Mouse (Mus musculus): ENCODE measurements at regions not wholly inside any gene's neighbourhood (a gene's known extent, or its start where the extent isn't known, plus 50 kb on each side); places are given as distances from the start of the nearest gene placed in this dataset.
"Not testable (repeated sequence)": the region's sequence is repeated elsewhere in the genome, so short reads cannot be mapped to it uniquely, and the experiment has no call there.

DNA sequence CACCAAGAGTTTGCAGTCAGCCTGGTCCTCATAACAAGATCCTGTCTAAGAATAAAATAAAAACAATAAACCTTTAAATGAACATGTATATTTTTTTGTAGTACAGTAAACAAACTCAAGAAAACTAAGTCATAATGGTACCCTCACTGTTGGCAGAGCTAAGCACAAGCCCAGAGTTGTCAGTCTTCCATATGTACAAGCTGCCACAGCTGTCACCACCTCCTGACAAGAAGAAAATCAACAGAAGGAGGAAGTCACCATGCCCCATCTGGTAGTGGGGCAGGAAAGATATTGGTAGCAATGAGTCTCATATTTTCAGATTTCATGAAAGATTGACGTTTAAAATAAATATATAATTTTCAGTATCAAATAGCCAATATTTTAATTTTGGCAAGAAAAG, 916.1 kb upstream of the Gm8797 start:
- Histone ChIP-seq H3K9ac (replicated peaks) (no peak overlapping the region), H3K27ac (replicated peaks) (no peak overlapping the region), H3K9me3 (no peaks in the 10 kb centered on the region), H3K4me3 (no peak overlapping the region), H3K36me3 (no peaks in the 10 kb centered on the region), H3K4me1 (no peaks in the 10 kb centered on the region), H3K4me2 (replicated peaks) (no peak overlapping the region), H3K27me3 (no peaks in the 10 kb centered on the region)
- peak; percentile 84 for ATAC-seq (replicated peaks)
- 61% methylated on average over 1 of the region's 1 CpGs for WGBS

GRCm38 (mm10) chr3:4835645-4836044, 915.0 kb upstream of the Gm8797 start:
- no peaks in the 10 kb centered on the region for H3K27me3 ChIP-seq
- ATAC-seq (replicated peaks), result no peak
- no peak overlapping the region for H3K4me2 ChIP-seq (replicated peaks)
- H3K4me1 ChIP-seq, result no peaks in the 10 kb centered on the region
- WGBS, result 97% methylated on average over 1 of the region's 1 CpGs
- no peaks in the 10 kb centered on the region for H3K9me3 ChIP-seq
- H3K4me3 ChIP-seq, result no peak overlapping the region
- H3K36me3 ChIP-seq, result no peaks in the 10 kb centered on the region
- no peak overlapping the region for H3K9ac ChIP-seq (replicated peaks)
- no peak overlapping the region for H3K27ac ChIP-seq (replicated peaks)

GRCm38 (mm10) chr3:4836888-4837287, 913.7 kb upstream of the Gm8797 start:
- Histone ChIP-seq H3K4me3 (no peak overlapping the region), H3K27ac (replicated peaks) (no peak overlapping the region), H3K27me3 (no peaks in the 10 kb centered on the region), H3K4me2 (replicated peaks) (no peak overlapping the region), H3K4me1 (no peaks in the 10 kb centered on the region), H3K36me3 (no peaks in the 10 kb centered on the region), H3K9me3 (no peaks in the 10 kb centered on the region), H3K9ac (replicated peaks) (no peak overlapping the region)
- WGBS, result 48% methylated on average over 1 of the region's 1 CpGs
- ATAC-seq (replicated peaks), result no peak

DNA sequence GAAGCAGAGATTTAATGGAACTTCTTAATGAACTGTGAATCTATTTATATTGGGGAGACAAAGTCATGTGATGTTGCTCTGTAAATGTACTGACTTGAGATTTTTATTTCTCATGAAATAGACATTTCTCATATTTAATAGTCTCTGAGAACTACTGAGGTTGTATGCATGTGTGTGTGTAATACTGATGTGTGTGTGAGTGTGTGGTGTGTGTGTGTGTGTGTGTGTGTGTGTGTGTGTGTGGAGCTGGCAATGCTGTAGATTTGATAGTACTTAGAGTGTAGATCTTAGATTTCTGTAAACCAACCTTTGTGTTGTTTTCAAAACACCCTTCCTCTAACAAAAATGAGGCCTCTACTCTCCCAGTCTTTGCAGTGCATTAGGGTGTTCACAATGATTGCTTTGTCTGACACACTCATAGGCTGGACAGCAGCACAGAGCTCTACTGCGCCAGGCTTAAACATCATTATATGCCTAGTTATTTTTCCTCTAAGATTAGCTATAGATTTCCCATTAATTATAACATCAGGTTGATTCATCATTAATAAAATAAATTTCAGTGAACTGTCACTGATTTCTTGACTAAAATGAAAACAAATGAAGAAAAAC, 895.5 kb upstream of the Gm8797 start:
- Histone ChIP-seq H3K9ac (replicated peaks) (no peak overlapping the region), H3K36me3 (no peaks in the 10 kb centered on the region), H3K9me3 (no peaks in the 10 kb centered on the region), H3K27me3 (no peaks in the 10 kb centered on the region), H3K4me1 (no peaks in the 10 kb centered on the region), H3K4me2 (replicated peaks) (no peak overlapping the region), H3K4me3 (no peak overlapping the region), H3K27ac (replicated peaks) (no peak overlapping the region)
- 30% methylated on average over 1 of the region's 1 CpGs for WGBS
- ATAC-seq (replicated peaks), result peak; percentile 67; the same call in 1 of the 2 replicates

DNA sequence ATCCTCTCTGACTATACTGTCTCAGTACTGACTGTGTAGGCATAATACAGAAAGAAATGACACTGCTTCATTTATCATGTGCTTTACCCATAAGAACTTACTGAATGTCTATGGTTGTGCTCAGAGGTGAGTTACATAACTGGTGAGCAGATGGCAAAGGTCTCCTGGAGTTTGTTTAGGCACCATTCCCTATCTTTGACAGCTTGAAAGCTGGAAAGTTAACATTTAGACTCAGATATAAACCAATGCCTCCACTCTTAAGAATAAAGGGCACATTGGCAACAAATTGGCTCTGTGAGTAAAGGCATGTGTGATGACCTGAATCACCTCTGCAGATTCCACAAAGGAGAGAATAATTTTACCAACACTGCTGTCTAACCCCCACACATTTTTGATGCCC, 894.0 kb upstream of the Gm8797 start:
- Histone ChIP-seq H3K27me3 (no peaks in the 10 kb centered on the region), H3K27ac (replicated peaks) (no peak overlapping the region), H3K9ac (replicated peaks) (no peak overlapping the region), H3K4me2 (replicated peaks) (no peak overlapping the region), H3K4me1 (no peaks in the 10 kb centered on the region), H3K9me3 (no peaks in the 10 kb centered on the region), H3K4me3 (no peak overlapping the region), H3K36me3 (no peaks in the 10 kb centered on the region)
- ATAC-seq (replicated peaks), result no peak

GRCm38 (mm10) chr3:4866226-4866625, 884.4 kb upstream of the Gm8797 start:
- 87% methylated on average over 1 of the region's 1 CpGs for WGBS
- Histone ChIP-seq H3K36me3 (no peaks in the 10 kb centered on the region), H3K27ac (replicated peaks) (no peak overlapping the region), H3K4me3 (no peak overlapping the region), H3K9ac (replicated peaks) (no peak overlapping the region), H3K4me1 (no peaks in the 10 kb centered on the region), H3K4me2 (replicated peaks) (no peak overlapping the region), H3K27me3 (no peaks in the 10 kb centered on the region), H3K9me3 (no peaks in the 10 kb centered on the region)
- ATAC-seq (replicated peaks), result no peak

DNA sequence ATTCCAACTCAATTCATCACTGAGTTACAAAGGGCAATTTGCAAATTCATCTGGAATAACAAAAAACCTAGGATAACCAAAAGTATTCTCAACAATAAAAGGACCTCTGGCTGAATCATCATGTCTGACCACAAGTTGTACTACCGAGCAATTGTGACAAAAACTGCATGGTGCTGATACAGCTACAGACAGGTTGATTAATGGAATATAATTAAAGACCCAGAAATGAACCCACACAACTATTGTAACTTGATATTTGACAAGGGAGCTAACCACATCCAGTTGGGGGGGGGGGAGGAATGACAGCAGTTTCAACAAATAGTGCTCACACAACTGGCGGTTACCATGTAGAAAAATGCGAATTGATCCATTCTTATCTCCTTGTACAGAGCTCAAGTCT, 864.7 kb upstream of the Gm8797 start:
- H3K27ac ChIP-seq (replicated peaks), result no peak overlapping the region
- no peak overlapping the region for H3K9ac ChIP-seq (replicated peaks)
- 95% methylated on average over 3 of the region's 3 CpGs for WGBS
- H3K9me3 ChIP-seq, result no peaks in the 10 kb centered on the region
- no peaks in the 10 kb centered on the region for H3K36me3 ChIP-seq
- no peaks in the 10 kb centered on the region for H3K4me1 ChIP-seq
- no peak for ATAC-seq (replicated peaks)
- H3K4me2 ChIP-seq (replicated peaks), result no peak overlapping the region
- no peak overlapping the region for H3K4me3 ChIP-seq
- H3K27me3 ChIP-seq, result no peaks in the 10 kb centered on the region

DNA sequence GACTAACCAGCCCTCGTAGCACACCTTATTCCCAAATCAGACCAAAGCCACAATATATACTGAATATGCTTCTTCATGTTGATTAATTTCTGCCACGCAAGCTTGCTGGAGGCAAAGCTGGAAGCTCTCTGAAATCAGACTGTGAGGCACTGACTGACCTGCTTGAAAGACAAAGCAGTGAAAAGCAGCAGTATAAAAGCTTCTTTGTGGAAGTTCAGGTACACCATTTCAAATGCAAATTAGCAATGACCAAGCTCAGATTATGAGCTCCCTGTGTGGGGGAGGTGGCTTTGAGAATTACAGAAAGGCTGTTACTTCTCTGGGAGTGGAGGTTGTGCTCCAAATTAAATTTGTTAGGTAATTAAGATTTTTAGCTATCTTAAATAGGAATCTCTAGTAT, 857.5 kb upstream of the Gm8797 start:
- H3K9ac ChIP-seq (replicated peaks), result no peak overlapping the region
- no peak overlapping the region for H3K4me2 ChIP-seq (replicated peaks)
- WGBS, result 62% methylated on average over 2 of the region's 2 CpGs
- no peak overlapping the region for H3K4me3 ChIP-seq
- H3K36me3 ChIP-seq, result no peaks in the 10 kb centered on the region
- H3K27ac ChIP-seq (replicated peaks), result no peak overlapping the region
- no peaks in the 10 kb centered on the region for H3K27me3 ChIP-seq
- no peak for ATAC-seq (replicated peaks)
- H3K4me1 ChIP-seq, result no peaks in the 10 kb centered on the region
- no peaks in the 10 kb centered on the region for H3K9me3 ChIP-seq

DNA sequence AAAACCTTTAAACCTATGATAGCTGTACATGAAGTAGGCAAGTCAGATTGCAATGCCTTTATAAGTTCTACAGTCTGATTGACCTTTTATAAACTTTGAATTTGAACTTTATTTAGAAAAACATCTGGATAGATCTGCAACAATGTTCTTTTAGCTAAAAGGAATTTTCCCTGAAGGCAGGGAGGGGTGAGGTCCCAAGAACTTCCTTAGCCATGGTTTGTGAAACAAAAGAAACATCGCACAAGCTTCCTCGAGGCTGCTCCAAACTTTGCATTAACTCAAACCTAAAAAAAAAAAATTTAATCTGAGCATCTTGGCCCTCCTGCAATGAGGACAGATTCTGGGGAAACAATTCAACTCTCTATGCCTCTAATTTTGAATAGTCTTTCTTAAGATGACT, 854.8 kb upstream of the Gm8797 start:
- Histone ChIP-seq H3K27ac (replicated peaks) (no peak overlapping the region), H3K9me3 (no peaks in the 10 kb centered on the region)

DNA sequence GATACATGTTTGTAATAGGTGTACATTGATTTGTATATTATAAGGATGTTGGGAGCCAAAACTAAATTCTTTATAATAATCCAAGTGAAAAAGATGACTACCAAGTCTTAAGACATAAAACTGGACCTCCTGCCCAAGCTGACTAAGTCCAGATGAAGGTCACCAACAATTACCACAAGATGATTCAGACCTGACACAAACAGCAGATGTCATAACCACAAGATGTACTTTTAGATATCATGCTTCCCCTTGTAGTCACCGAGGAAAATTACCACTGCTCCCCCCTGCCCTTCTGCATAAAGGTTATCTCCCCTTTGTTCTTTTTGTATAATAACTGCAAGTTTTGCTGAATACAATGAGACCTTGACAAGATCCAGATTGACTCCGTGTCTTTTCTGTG, 843.0 kb upstream of the Gm8797 start:
- H3K4me2 ChIP-seq (replicated peaks); H3K9ac ChIP-seq (replicated peaks); H3K27me3 ChIP-seq; ATAC-seq (replicated peaks); H3K9me3 ChIP-seq; H3K36me3 ChIP-seq; H3K4me1 ChIP-seq; H3K4me3 ChIP-seq; H3K27ac ChIP-seq (replicated peaks): not testable (repeated sequence)
- 90% methylated on average over 2 of the region's 2 CpGs for WGBS

More for the DNA sequence above, 854.8 kb upstream of the Gm8797 start:
- Histone ChIP-seq H3K36me3 (no peaks in the 10 kb centered on the region), H3K9ac (replicated peaks) (no peak overlapping the region), H3K27me3 (no peaks in the 10 kb centered on the region), H3K4me1 (no peaks in the 10 kb centered on the region), H3K4me3 (no peak overlapping the region), H3K4me2 (replicated peaks) (no peak overlapping the region)
- ATAC-seq (replicated peaks), result no peak
- 79% methylated on average over 2 of the region's 2 CpGs for WGBS

DNA sequence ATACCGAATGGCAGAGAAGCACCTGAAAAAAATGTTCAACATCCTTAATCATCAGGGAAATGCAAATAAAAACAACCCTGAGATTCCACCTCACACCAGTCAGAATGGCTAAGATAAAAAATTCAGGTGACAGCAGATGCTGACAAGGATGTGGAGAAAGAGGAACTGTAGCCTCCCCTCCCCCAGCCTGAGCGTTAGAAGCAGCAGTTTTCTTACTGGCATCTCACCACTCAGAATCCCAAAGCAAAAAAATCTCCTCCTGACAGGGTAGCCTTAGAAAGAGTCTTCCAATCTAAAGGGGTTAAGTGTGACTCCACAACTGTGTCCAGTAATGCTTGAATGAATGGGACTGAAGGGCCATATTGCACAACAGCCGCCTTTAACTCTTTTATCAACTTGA, 819.9 kb upstream of the Gm8797 start:
- not testable (repeated sequence) for H3K4me3 ChIP-seq; H3K4me2 ChIP-seq (replicated peaks); H3K27ac ChIP-seq (replicated peaks); H3K9ac ChIP-seq (replicated peaks); H3K36me3 ChIP-seq; ATAC-seq (replicated peaks); H3K27me3 ChIP-seq; H3K9me3 ChIP-seq; H3K4me1 ChIP-seq
- 95% methylated on average over 3 of the region's 3 CpGs for WGBS

- Histone ChIP-seq H3K27me3 (no peaks in the 10 kb centered on the region), H3K4me2 (replicated peaks) (no peak overlapping the region), H3K9me3 (no peaks in the 10 kb centered on the region), H3K4me1 (peaks cover 13% of the 10 kb centered on the region; the same call in 1 of the 2 replicates), H3K4me3 (no peak overlapping the region), H3K27ac (replicated peaks) (no peak overlapping the region), H3K9ac (replicated peaks) (no peak overlapping the region), H3K36me3 (no peaks in the 10 kb centered on the region)
- WGBS, result 93% methylated on average over 1 of the region's 1 CpGs
- ATAC-seq (replicated peaks), result no peak
Measured at GRCm38 (mm10) chr3:4971496-4971895, 779.1 kb upstream of the Gm8797 start.

DNA sequence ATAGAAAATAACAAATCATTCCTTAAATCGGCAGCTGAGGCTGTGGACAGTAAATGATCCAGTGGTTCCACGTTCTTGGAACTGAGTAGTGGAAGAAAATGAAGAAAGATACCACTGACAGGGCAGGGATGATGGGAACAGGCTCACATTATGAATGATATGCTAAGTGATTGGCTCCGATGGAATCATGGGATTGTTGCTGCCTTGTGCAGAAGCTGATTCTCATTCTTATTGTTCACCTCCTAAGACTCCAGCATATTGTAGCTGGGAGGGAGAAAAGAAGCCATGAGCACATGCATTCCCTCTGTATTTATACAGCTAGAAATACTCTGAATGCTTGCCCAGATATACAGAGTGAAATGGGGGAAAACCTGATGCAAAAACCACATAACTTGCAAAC, 777.3 kb upstream of the Gm8797 start:
- H3K4me3 ChIP-seq, result no peak overlapping the region
- no peak overlapping the region for H3K27ac ChIP-seq (replicated peaks)
- H3K4me1 ChIP-seq, result peaks cover 15% of the 10 kb centered on the region; the same call in 1 of the 2 replicates
- H3K9me3 ChIP-seq, result no peaks in the 10 kb centered on the region
- no peak overlapping the region for H3K4me2 ChIP-seq (replicated peaks)
- H3K9ac ChIP-seq (replicated peaks), result no peak overlapping the region
- H3K27me3 ChIP-seq, result no peaks in the 10 kb centered on the region
- ATAC-seq (replicated peaks), result 0 out of 2 replicates have a peak, but pooled peaks have one; percentile 24
- 69% methylated on average over 3 of the region's 3 CpGs for WGBS
- no peaks in the 10 kb centered on the region for H3K36me3 ChIP-seq

All from forebrain, embryonic 15.5 days (tissue).